Mouse (Mus musculus) thymus, adult 2 months (tissue): ENCODE data around the gene Lrpap1.

Source experiments
- CTCF ChIP-seq: fragments of 200-500 bp; IDR thresholded peaks from 2 replicates; pipeline ENCODE4 v1.5.1; 2012; ENCODE audit warnings: mild to moderate bottlenecking, control low read depth, low read length, moderate library complexity, borderline replicate concordance; ENCODE audit not compliant: control insufficient read depth, poor library complexity, insufficient read depth; ENCODE audit errors: extremely low read depth
- POLR2A ChIP-seq: fragments of 200-500 bp; IDR thresholded peaks from 2 replicates; pipeline ENCODE4 v1.6.1; 2012; ENCODE audit warnings: mild to moderate bottlenecking, low read length, control low read depth, moderate library complexity; ENCODE audit not compliant: control insufficient read depth, poor library complexity, insufficient read depth; ENCODE audit errors: extremely low read depth

DNA sequence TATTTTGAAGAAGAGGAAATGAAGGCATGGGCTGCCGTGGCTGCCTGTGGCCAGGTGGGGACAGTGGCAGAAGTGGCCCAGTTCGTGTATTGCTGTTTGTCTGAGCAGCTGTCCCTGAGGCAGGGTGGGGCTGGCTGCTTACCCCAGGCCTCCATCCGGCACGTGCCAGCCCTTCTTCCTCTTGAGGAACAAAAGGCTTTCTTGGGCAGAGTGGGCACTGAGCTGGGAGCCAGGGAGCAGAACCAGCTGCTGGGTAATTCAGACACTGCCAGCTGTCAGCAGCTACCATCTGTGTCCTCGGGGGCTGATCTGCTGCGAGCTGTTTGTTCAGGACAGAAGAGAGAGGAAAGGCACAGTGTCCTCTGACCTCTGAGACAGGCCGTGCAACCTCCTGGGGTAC is 34.6 kb downstream of the Lrpap1 start:
- no peak for TF ChIP-seq POLR2A
- no peak for TF ChIP-seq CTCF
